Mouse (Mus musculus) hindbrain, embryonic 14.5 days (tissue): ENCODE measurements at regions not wholly inside any gene's neighbourhood (a gene's known extent, or its start where the extent isn't known, plus 50 kb on each side); places are given as distances from the start of the nearest gene placed in this dataset.

Experiments
- ATAC-seq: fragments of 200-750 bp; cut with Nextera tagmentation; 2 replicates; pipeline ENCODE4 v1.8.0; 2017; ENCODE audit warnings: moderate number of reproducible peaks, mild to moderate bottlenecking, moderate TSS enrichment, moderate library complexity; ENCODE audit not compliant: low FRiP score
- DNase-seq: peaks from one replicate; pipeline ENCODE4 v3.0.0-alpha.2; 2015; ENCODE audit warnings: low spot score
- H3K27ac ChIP-seq: fragments of 300-500 bp; sonication (generic); 2 replicates; pipeline ENCODE4 v1.5.1; 2014; ENCODE audit warnings: mild to moderate bottlenecking, moderate library complexity
- H3K27me3 ChIP-seq: fragments of 300-500 bp; sonication (generic); 2 replicates; pipeline ENCODE4 v1.6.1; 2014; ENCODE audit warnings: mild to moderate bottlenecking, low read length, mixed read lengths; ENCODE audit not compliant: control insufficient read depth, insufficient read depth
- H3K36me3 ChIP-seq: fragments of 300-500 bp; sonication (generic); replicated peaks from 2 replicates; pipeline ENCODE4 v1.6.1; 2014; ENCODE audit not compliant: control insufficient read depth, insufficient read depth
- H3K4me1 ChIP-seq: fragments of 300-500 bp; sonication (generic); replicated peaks from 2 replicates; pipeline ENCODE4 v1.6.1; 2014; ENCODE audit warnings: antibody characterized with exemption, low read length, mixed read lengths; ENCODE audit not compliant: control insufficient read depth, insufficient read depth
- H3K4me2 ChIP-seq: fragments of 300-500 bp; sonication (generic); replicated peaks from 2 replicates; pipeline ENCODE4 v1.6.1; 2014; ENCODE audit warnings: mild to moderate bottlenecking, moderate library complexity
- H3K4me3 ChIP-seq: fragments of 300-500 bp; sonication (generic); replicated peaks from 2 replicates; pipeline ENCODE4 v1.5.1; 2014; ENCODE audit warnings: mild to moderate bottlenecking, low read length
- H3K9ac ChIP-seq: fragments of 300-500 bp; sonication (generic); 2 replicates; pipeline ENCODE4 v1.6.1; 2014
- H3K9me3 ChIP-seq: fragments of 300-500 bp; sonication (generic); 2 replicates; pipeline ENCODE4 v1.6.1; 2016; ENCODE audit warnings: low read length; ENCODE audit not compliant: control insufficient read depth
- WGBS: fragments of 180-500 bp; shearing (Covaris S2); extraction: QIAGEN DNeasy Blood & Tissue Kit; methylation state at CpG from one replicate; pipeline ENCODE4 v1.1.7; 2014; 5-methylcytosine and 5-hydroxymethylcytosine counted together

- Histone ChIP-seq H3K36me3 (no peaks in the 10 kb centered on the region), H3K27me3 (no peaks in the 10 kb centered on the region), H3K9me3 (no peaks in the 10 kb centered on the region), H3K27ac (no peak overlapping the region), H3K4me3 (no peak overlapping the region), H3K9ac (no peak overlapping the region), H3K4me2 (no peak overlapping the region), H3K4me1 (no peaks in the 10 kb centered on the region)
- 34% methylated on average over 1 of the region's 1 CpGs for WGBS
- ATAC-seq (no peak), DNase-seq (no peak)
Observed at GRCm38 (mm10) chr5:49606761-49607160, 82.1 kb upstream of the Kcnip4 start.

- Histone ChIP-seq H3K4me3 (no peak overlapping the region), H3K27ac (no peak overlapping the region), H3K27me3 (no peaks in the 10 kb centered on the region), H3K4me1 (no peaks in the 10 kb centered on the region), H3K9ac (no peak overlapping the region), H3K4me2 (no peak overlapping the region), H3K36me3 (no peaks in the 10 kb centered on the region), H3K9me3 (no peaks in the 10 kb centered on the region)
- 85% methylated on average over 3 of the region's 3 CpGs for WGBS
- DNase-seq (no peak), ATAC-seq (no peak)
Observed at GRCm38 (mm10) chr5:49580777-49581176, 56.1 kb upstream of the Kcnip4 start.

GRCm38 (mm10) chr5:49575901-49576300 lies 51.2 kb upstream of the Kcnip4 start:
- Histone ChIP-seq H3K27ac (no peak overlapping the region), H3K4me3 (no peak overlapping the region), H3K4me2 (no peak overlapping the region), H3K27me3 (no peaks in the 10 kb centered on the region), H3K9me3 (no peaks in the 10 kb centered on the region), H3K36me3 (no peaks in the 10 kb centered on the region), H3K9ac (no peak overlapping the region), H3K4me1 (no peaks in the 10 kb centered on the region)
- ATAC-seq (no peak), DNase-seq (no peak)
- WGBS = 59% methylated on average over 2 of the region's 2 CpGs
